Comparison of ENCODE assay signal across 11 mouse cellular contexts in genomic region chr15:42100730-42101129, GRCm38 (mm10).
DNase-seq lines count a peak whose midpoint lies in the region; ATAC-seq and TF ChIP-seq lines count a peak whose summit lies in the region.
"Had no signal": no experiment of that assay in that cellular context is flagged by ENCODE, and none has a peak within 500 bp of the region (broad histone marks: within the 10 kb centered on the region; RNA-seq: fewer than 3 reads in every experiment).

No protein-coding gene starts in this region.

- H3K27ac ChIP-seq in neural tube, embryonic 11.5 days (ENCODE audit: low read depth, low read length), result no peak overlapping the region
- no peak overlapping the region for H3K27ac ChIP-seq in forebrain, postnatal 0 days (ENCODE audit: low read depth, low read length)
- H3K27ac ChIP-seq: intestine, embryonic 15.5 days; neural tube, embryonic 13.5 days had no signal

- ATAC-seq in neural tube, embryonic 11.5 days (ENCODE audit: insufficient read depth, low FRiP score, low TSS enrichment), result no peak
- no peak for ATAC-seq in forebrain, postnatal 0 days
- ATAC-seq: intestine, embryonic 15.5 days had no signal

- 53% methylated on average over 2 of the region's 2 CpGs for WGBS in neural tube, embryonic 11.5 days
- WGBS in forebrain, postnatal 0 days, result 62% methylated on average over 2 of the region's 2 CpGs

- intact Hi-C loops in gastrocnemius, postnatal 36 days (cut with DNase I), result no loop called here
- intact Hi-C loops in heart, postnatal 36 days (cut with DNase I), result no loop called here

- H3K4me3 ChIP-seq in neural tube, embryonic 11.5 days (ENCODE audit: low read depth, low read length), result no peak overlapping the region
- H3K4me3 ChIP-seq in forebrain, postnatal 0 days (ENCODE audit: low read depth, low read length), result no peak overlapping the region
- H3K4me3 ChIP-seq: intestine, embryonic 15.5 days; neural tube, embryonic 13.5 days had no signal

- DNase-seq in gastrocnemius, adult 18-20 months (ENCODE audit: low spot score), result peak; percentile 5
- DNase-seq in gastrocnemius, postnatal 36 days, result no peak
- DNase-seq in neural tube, embryonic 11.5 days (ENCODE audit: low spot score), result peak; percentile 16
- no peak for DNase-seq in neural tube, embryonic 10.5 days (ENCODE audit: extremely low spot score, low spot score)
- DNase-seq in heart, postnatal 36 days, result peak; percentile 1 to 2
- peak; percentile 57 for DNase-seq in thymus, postnatal 25 days
- DNase-seq in forebrain, postnatal 0 days, result no peak
- DNase-seq in cerebellum, adult 11-12 months, result no peak
- DNase-seq: lung, postnatal 14 days had no signal

- no peaks in the 10 kb centered on the region for H3K27me3 ChIP-seq in neural tube, embryonic 11.5 days (ENCODE audit: control insufficient read depth, insufficient read depth, low read length)
- no peaks in the 10 kb centered on the region for H3K27me3 ChIP-seq in forebrain, postnatal 0 days (ENCODE audit: insufficient read depth, low read length)
- H3K27me3 ChIP-seq: intestine, embryonic 15.5 days; neural tube, embryonic 13.5 days had no signal

- TF ChIP-seq CTCF in forebrain, postnatal 0 days (IDR thresholded peaks at IDR 0.05; ENCODE audit: low read depth), result no peak

- H3K9me3 ChIP-seq in neural tube, embryonic 11.5 days (ENCODE audit: control insufficient read depth, low read length), result no peaks in the 10 kb centered on the region
- H3K9me3 ChIP-seq in forebrain, postnatal 0 days (ENCODE audit: low read length), result no peaks in the 10 kb centered on the region
- H3K9me3 ChIP-seq: intestine, embryonic 15.5 days; neural tube, embryonic 13.5 days had no signal

- H3K4me2 ChIP-seq in neural tube, embryonic 11.5 days (ENCODE audit: low read depth), result no peak overlapping the region
- no peak overlapping the region for H3K4me2 ChIP-seq in forebrain, postnatal 0 days (ENCODE audit: low read depth)
- H3K4me2 ChIP-seq: intestine, embryonic 15.5 days; neural tube, embryonic 13.5 days had no signal

- H3K36me3 ChIP-seq in neural tube, embryonic 11.5 days (ENCODE audit: control insufficient read depth, insufficient read depth, low read length), result no peaks in the 10 kb centered on the region
- H3K36me3 ChIP-seq in forebrain, postnatal 0 days (ENCODE audit: insufficient read depth), result no peaks in the 10 kb centered on the region
- H3K36me3 ChIP-seq: intestine, embryonic 15.5 days; neural tube, embryonic 13.5 days had no signal

- H3K4me1 ChIP-seq in neural tube, embryonic 11.5 days (ENCODE audit: control insufficient read depth, insufficient read depth, low read length), result no peaks in the 10 kb centered on the region
- H3K4me1 ChIP-seq in forebrain, postnatal 0 days (ENCODE audit: insufficient read depth), result no peaks in the 10 kb centered on the region
- H3K4me1 ChIP-seq: intestine, embryonic 15.5 days; neural tube, embryonic 13.5 days had no signal

- no peak overlapping the region for H3K9ac ChIP-seq in neural tube, embryonic 11.5 days (ENCODE audit: low read length)
- no peak overlapping the region for H3K9ac ChIP-seq in forebrain, postnatal 0 days
- H3K9ac ChIP-seq: intestine, embryonic 15.5 days; neural tube, embryonic 13.5 days had no signal

Comparison
In these comparisons a context has a peak if more than half of its experiments do, and no peak if none do; other contexts are left out.
1. DNase-seq: peak in gastrocnemius, adult 18-20 months (single experiment), neural tube, embryonic 11.5 days (single experiment), heart, postnatal 36 days (2 of 2) and thymus, postnatal 25 days (single experiment); none in gastrocnemius, postnatal 36 days (0 of 2), neural tube, embryonic 10.5 days (single experiment), forebrain, postnatal 0 days (single experiment) and cerebellum, adult 11-12 months (single experiment).